ENCODE assay signal across 33 mouse cellular contexts in genomic region chr3:103829036-103829435, GRCm38 (mm10). TPM values are rescaled to one million over a fixed set of nuclear protein-coding genes. Genes with fewer than 3 reads are reported as not detected.
"Had no signal": no experiment of that assay in that cellular context is flagged by ENCODE, and none has a peak within 500 bp of the region (broad histone marks: within the 10 kb centered on the region; RNA-seq: fewer than 3 reads in every experiment).

No protein-coding gene starts in this region.

- H3K9ac ChIP-seq: heart, embryonic 13.5 days; heart, embryonic 15.5 days; hindbrain, embryonic 13.5 days; hindbrain, embryonic 15.5 days; kidney, embryonic 15.5 days; limb, embryonic 13.5 days; limb, embryonic 15.5 days; liver, embryonic 13.5 days had no signal

- DNase-seq: gastrocnemius, adult 2 months; gastrocnemius, postnatal 10 days; gastrocnemius, postnatal 36 days; heart, adult 11 months; heart, adult 2 months; heart, postnatal 14 days; heart, postnatal 36 days; kidney, adult 11 months; kidney, adult 2 months; kidney, adult 9 months; kidney, postnatal 14 days; kidney, postnatal 36 days; layer of hippocampus, adult 9-11 months; layer of hippocampus, postnatal 36 days; left cerebral cortex, postnatal 4 days; liver, embryonic 13.5 days had no signal

- H3K36me3 ChIP-seq: heart, embryonic 15.5 days; hindbrain, embryonic 15.5 days; kidney, embryonic 15.5 days; limb, embryonic 13.5 days; limb, embryonic 15.5 days had no signal

- H3K4me3 ChIP-seq: gastrocnemius, adult 2 months; heart, adult 2 months; heart, embryonic 13.5 days; heart, embryonic 15.5 days; hindbrain, embryonic 13.5 days; hindbrain, embryonic 15.5 days; kidney, embryonic 15.5 days; limb, embryonic 13.5 days; limb, embryonic 15.5 days; liver, embryonic 13.5 days had no signal

- H3K9me3 ChIP-seq: heart, embryonic 13.5 days; heart, embryonic 15.5 days; hindbrain, embryonic 13.5 days; hindbrain, embryonic 15.5 days; kidney, embryonic 15.5 days; limb, embryonic 13.5 days; limb, embryonic 15.5 days; liver, embryonic 13.5 days had no signal

- H3K4me1 ChIP-seq: hindbrain, embryonic 13.5 days; hindbrain, embryonic 15.5 days; kidney, embryonic 15.5 days; limb, embryonic 13.5 days; limb, embryonic 15.5 days had no signal

- H3K27me3 ChIP-seq: heart, embryonic 13.5 days; heart, embryonic 15.5 days; hindbrain, embryonic 13.5 days; hindbrain, embryonic 15.5 days; kidney, embryonic 15.5 days; limb, embryonic 13.5 days; limb, embryonic 15.5 days; liver, embryonic 13.5 days had no signal

- H3K4me2 ChIP-seq: heart, embryonic 11.5 days; heart, embryonic 13.5 days; heart, embryonic 15.5 days; hindbrain, embryonic 13.5 days; hindbrain, embryonic 15.5 days; kidney, embryonic 15.5 days; limb, embryonic 13.5 days; limb, embryonic 15.5 days; liver, embryonic 13.5 days had no signal

- ATAC-seq: hindbrain, postnatal 0 days; intestine, embryonic 16.5 days had no signal

- H3K27ac ChIP-seq: gastrocnemius, adult 2 months; heart, adult 2 months; heart, embryonic 13.5 days; heart, embryonic 15.5 days; hindbrain, embryonic 13.5 days; hindbrain, embryonic 15.5 days; hindbrain, postnatal 0 days; kidney, embryonic 15.5 days; kidney, postnatal 0 days; limb, embryonic 13.5 days; limb, embryonic 15.5 days; liver, embryonic 13.5 days had no signal

RNA-seq across cellular contexts. Expression of gene Bcl2l15, which starts 3.4 kb away (rescaled TPM):
- total RNA-seq: heart, adult 2 months; heart, postnatal 14 days; heart, postnatal 36 days; hindbrain, postnatal 0 days; left cerebral cortex, postnatal 10 days; liver, adult 2 months had no signal
- polyA plus RNA-seq: heart, adult 2 months; heart, embryonic 13.5 days; limb, embryonic 11.5 days; liver, adult 2 months had no signal

RNA-seq across cellular contexts. Expression of gene Gm43064, which starts 19.7 kb away (rescaled TPM):
- total RNA-seq: gastrocnemius, postnatal 10 days; heart, postnatal 36 days; hematopoietic stem cell, adult 5-6 weeks; left cerebral cortex, postnatal 10 days; left cerebral cortex, postnatal 4 days had no signal
- polyA plus RNA-seq: heart, adult 2 months; heart, embryonic 15.5 days; large intestine, adult 2 months had no signal

RNA-seq across cellular contexts. Expression of gene Ptpn22, which starts 30.6 kb away (rescaled TPM):
- polyA plus RNA-seq: hindbrain, embryonic 11.5 days had no signal
